Mouse (Mus musculus) yolk sac, embryonic 10.5 days (tissue): ENCODE data around the gene Scamp5.
A peak's percentile ranks its signal among the peaks of the same experiment; 100 is the strongest.

Experiments used
- DNase-seq: peaks from one replicate; pipeline ENCODE4 v3.0.0-alpha.2; 2017; ENCODE audit warnings: low spot score

Gene Scamp5

DNA sequence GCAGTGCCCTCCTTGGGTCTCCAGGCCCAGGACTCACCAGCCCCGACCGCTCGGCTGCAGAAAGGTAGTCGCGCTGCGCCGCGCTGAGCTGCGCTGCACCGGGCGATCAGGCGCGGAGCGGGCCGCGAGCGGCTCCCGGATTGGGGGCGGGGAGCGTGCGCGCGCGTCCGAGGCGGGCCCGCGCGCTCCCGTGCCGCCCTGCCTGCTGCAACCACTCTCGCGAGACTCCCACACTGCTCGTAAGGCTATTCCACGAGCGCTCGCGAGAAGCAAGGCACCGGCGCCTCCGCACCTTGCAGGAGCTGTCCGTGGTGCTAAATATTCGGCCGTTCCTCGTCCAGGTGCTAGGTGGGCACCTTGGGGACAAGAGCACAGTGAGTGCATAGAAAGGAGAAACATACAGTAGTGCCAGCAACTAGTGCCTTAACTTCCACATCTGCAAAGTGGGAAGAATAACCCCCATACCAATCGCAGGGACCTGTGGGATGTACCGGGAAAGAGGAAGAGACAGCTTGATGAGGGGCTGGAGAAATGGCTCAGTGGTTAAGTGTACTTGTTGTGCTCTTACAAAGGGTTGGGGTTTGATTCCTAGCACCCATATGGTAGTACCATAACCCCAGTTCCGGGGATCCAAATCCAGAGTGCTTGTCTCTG is at the start of gene Scamp5:
TSS of gene Scamp5 (minus strand) at position 165 of the 654 bp plus-strand sequence.
- peak; percentile 88 for DNase-seq

DNA sequence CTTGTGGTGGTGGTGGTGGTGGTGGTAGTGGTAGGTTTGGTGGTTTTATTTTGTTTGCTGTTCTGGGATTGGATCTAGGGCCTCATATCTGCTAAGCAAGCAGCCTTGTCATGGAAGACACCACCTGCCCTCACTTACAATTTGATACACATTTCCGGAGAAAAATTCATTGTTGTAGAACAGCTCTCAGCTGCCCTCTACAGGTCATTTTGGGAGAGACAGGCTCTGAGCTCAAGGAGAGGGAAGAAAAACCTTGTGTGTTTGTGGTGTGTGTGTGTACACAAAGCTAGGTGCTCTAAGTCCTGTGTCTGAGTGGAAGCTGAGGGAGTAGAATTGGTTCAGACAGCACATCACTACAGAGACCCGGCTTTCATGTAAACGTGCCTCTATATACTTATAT is 49.3 kb upstream of the Scamp5 start:
- peak; percentile 44 for DNase-seq

DNA sequence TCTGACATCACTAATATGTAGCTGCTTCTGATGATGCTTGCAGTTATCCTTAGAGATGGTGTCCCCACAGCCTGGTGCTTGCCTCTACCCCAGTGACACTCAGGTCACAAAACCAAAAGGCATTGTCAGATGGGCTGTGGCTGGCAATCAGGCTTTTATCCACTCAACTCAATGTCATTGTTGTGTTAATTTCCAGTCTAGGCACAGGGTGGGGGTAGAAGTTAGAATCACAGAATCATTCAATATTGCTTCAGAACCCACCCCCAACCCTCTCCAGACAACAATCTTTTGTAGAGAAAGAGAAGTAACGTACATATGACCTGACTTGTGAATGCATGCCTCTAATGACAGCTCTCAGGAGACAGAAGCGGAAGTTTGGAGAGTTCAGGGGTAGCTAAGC is 42.7 kb upstream of the Scamp5 start:
- DNase-seq = no peak

DNA sequence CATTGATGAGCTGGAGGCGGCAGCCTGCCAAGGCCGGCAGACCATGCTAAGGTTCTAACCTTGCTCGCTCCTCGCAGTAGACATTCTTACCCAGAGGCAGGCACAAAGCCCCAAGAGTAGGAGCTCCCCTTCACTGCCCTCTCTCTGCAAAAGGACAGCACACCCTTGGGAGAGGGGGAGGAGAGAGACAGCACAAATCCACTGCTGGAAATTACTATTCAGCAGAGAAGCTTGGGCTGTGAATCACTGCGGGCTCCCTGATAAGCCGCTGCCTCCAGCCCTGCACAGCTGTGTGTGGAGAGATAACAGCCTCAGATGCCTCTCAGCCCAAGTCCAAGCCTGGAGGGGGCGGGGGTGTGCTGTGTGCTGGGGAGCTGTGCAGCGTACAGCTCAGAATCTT is 37.8 kb upstream of the Scamp5 start:
- DNase-seq = peak; percentile 82

DNA sequence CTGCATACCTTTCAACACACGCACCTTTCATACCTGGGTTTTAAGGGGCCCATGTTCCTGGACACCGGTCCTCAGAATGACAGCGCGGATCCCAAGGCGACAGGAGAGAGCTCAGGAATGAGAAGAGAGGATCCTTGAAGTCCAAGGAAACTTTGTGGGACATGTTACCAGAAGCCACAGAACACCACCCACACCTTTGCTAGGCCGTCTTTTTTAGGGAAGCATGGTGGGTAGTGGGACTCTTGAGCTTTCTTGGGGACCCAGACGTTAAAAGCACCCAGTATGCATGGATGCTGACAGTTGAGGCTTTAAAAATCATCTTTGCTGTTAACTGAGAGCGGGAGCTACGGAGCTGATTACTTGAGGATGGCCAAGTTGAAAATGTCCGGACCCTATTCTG is 37.0 kb upstream of the Scamp5 start:
- DNase-seq = no peak

DNA sequence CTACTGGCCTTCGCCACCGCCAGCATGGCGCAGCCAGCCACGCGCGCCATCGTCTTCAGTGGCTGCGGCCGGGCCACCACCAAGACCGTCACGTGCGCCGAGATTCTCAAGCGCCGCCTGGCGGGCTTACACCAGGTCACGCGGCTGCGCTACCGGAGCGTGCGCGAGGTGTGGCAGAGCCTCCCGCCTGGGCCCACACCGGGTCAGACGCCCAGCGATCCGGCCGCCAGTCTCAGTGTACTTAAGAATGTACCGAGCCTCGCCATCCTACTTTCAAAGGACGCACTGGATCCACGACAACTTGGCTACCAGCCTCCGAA is 36.5 kb upstream of the Scamp5 start:
- peak; percentile 50 for DNase-seq

DNA sequence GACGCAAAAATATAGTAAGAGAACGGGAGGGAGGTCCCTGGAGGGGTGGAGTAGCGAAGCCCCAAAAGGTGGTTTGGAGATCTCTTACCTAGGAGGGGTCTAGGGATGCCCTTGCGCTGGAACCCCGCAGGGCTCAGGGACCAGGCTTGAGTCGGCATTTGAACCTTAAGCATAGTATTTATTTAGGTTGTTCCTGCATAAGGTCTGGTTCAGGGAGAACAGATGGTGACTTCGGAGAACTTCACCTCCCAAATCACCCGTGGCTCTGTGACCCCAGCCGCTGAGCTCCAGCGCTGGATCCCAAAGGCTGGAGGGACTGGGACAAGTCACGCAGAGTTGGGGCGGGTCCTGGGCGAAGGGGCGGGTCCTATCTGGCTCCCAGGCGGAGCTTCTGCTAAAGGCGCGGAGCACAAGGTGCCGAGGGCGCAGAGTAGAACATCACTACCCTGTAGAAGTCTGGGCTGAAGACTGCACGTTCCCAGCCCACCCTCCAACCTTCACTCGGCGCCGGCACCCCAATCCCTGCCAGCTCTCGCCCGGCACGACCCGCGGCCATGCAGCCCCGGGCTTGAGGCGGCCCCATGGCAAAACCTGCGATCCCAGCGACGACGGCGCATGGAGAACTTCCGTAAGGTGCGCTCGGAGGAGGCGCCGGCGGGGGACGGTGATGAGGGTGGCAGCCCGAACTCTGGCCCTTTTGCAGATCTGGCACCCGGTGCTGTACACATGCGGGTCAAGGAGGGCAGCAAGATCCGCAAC is 35.9 kb upstream of the Scamp5 start, which contains the start of gene Rpp25:
TSS of gene Rpp25 (plus strand) at position 405 of the 759 bp plus-strand sequence.
- DNase-seq = peak; percentile 68

DNA sequence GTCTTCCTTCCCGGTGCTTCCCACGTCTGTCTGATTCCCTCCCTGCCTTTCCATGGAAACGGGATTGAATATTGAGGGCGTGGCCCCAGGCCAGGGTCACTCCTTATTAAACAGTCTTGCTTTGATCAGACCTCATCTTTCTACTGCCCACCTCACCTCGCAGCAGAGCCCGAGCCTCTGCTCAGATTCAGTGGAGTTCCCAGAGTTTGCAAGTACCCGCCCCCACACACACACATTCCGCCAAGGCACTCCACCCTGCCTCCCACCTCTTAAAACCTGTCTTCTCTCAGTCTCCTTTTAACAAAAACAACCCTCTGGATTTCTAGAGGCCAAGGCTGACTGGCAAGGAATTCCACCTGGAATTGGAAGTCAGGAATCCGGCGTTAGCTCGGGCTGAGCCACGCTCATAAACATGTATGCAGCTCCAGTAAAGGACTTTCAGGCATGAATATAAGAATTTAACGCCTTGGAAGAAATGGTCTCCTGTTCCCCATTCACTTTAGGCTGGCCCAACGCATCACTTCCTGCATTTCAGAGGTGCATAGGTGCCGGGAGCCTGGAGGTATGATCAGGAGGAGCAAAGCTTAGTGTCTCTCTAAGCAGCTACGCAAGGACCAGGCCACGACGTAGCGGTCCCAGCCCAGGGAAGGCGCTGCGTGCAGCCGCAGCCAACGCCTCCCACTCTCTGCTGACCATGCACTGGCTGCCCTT is 35.2 kb upstream of the Scamp5 start:
- no peak for DNase-seq

DNA sequence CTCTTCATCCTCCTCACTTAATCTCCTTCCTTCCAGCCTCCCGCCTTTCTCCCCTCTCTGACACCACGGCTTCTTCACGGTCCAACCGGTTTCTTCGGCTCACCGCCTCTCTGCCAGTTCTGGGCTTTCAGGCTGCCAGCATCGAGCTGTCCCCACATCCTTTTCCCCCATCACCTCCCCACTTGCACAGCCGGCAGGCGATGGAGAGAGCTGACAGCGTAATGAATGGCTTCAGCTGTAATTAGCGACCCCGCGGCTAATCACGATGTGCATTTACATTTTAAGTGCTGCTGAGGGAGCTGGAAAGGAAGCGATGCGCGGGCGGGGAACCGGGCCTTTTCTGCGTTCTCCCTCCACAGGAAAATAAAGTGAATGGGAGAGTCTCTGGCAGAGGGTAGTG is 34.0 kb upstream of the Scamp5 start:
- DNase-seq = no peak

DNA sequence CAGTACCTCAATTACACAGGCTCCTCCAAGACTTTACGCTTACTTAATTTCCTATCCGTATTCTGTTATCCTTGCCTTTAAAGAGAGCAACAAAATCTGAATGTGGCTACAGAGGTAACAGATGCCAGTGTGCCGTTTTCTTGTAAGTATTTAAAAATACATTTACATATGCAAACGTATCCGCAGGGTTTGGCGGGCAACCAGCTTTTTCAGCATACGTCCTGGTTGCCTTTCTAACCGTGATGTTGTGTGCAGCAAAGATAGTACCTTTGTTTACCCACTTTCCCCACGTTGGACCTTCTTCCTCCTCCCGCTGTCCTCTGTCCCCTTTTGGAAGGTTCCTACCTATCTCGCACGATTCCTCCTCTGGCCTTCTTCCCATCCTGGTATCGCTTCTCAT is 33.6 kb upstream of the Scamp5 start:
- no peak for DNase-seq

DNA sequence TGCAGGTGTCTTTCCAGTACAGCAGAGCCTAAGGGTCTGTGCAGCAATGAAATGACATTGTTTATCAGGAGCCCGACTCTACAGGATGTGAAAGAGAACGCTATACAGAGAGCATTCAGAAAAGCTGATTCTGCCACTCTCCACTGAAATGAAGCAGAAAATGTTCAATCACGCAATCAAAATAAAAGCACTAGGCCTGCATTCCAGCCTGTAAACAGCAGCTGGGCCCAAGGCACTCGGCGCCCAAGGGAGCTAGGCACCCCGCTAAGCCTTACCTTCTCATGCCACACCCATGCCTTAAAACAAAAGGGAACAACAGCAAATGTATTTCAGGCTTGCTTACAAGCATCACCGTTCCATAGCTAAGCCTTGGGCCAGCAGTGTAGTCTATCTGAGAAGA is 30.7 kb upstream of the Scamp5 start:
- DNase-seq = no peak

DNA sequence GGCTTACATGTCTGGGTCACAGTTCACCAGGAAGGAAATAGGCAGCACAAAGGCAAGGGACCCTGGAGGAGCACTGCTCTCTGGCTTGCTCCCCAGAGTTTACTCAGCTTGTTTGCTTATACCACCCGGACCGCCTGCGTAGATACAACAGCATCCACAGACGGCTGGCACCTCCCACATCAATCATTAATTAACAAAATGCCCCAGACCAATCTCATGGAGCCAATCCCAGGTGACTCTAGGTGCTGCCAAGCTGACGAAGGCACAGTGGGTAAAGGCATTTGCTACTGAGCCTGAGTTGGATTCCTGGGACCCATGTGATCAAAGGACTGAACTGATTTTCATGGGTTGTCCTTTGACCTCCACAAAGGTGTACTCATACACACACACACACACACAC is 29.4 kb upstream of the Scamp5 start:
- peak; percentile 44 for DNase-seq

DNA sequence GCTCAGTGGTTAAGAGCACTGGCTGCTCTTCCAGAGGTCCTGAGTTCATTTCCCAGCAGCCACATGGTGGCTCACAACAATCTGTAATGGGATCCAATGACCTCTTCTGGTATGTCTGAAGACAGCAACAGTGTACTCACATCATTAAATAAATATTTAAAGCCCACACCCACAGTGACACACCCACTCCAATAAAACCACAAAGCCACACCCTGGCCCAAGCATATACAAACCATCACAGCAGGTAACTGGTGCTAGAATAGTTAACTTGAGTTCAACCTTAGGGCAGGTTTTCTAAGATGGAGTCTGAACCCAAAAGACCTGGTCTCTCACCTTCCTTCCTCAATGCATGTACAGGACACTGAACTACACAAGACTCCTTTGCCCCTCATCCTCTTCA is 27.1 kb upstream of the Scamp5 start:
- no peak for DNase-seq

DNA sequence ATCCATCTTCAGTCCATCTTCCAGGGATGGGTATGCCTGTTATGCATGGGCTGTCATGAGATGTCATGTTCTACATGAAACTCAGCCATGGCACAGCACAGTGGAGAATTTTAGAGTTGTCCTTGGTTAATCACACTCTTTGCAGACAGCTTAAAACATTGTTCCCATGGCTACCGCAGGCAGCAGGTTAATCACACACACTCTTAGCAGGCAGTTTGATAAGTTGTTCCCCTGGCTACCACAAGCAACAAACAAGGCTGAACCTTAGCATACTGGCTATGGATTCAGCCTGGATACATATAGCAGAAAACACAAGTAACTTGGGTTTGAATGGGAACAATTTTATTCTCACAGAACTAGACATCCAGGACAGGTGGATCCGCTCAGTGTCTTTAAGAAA is 25.7 kb upstream of the Scamp5 start:
- no peak for DNase-seq

DNA sequence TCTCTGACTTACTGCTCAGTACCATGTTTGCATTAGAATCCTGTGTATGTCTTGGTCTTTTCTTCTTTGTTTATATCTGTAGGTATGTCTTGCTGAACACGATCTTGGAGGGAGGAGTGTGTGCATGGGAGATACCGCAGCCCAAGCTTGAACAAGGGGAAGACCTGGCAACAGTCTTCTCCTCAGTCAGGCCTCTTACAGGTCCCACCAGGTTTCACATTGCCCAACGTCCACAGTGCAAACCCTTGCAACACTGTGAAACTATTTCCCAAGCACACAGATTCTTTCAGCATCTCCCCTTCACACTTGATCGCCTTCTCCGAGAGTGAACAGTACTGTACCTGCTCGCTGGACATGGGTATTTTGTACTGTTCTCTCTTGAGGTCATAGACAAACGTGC is 19.9 kb upstream of the Scamp5 start:
- DNase-seq = no peak

DNA sequence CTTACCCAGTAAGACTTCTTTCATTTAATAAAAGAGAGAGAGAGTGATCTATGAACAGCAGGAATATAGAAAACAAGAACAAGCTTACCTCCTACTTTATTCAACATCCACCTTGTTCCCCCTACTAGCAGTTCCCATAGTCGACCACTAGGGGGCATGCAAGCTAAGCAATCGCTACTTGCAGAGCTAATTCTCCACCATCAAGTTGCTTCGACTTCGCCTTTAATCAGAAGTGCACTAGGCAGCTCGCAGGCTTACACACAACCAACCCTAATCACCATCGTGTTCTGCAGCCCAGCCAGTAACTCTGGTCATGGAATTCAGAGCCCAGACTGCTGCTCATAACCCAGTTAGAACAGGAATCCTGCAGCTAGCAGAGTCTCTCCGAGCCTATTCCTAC is 17.9 kb upstream of the Scamp5 start:
- peak; percentile 71 for DNase-seq

DNA sequence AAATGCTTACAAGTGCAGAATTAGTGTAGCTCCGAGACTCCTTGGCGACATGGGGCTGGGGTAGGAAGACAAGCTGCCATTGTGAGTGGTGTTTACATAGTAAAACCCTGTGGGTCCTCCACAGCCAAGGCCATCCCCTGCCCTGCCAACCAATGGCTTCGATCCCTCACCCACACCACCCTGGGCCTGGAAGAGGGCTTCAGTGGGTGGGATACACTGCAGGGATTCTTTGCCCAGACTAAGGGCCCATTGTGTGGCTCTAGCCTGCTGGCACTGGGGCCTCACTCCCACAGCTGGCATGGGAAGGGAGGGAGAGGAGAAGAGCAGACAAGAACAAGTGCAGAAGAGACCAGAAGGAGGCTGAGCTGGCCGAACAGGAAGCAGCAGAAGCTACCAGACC is 1.1 kb upstream of the Scamp5 start:
- DNase-seq = no peak

DNA sequence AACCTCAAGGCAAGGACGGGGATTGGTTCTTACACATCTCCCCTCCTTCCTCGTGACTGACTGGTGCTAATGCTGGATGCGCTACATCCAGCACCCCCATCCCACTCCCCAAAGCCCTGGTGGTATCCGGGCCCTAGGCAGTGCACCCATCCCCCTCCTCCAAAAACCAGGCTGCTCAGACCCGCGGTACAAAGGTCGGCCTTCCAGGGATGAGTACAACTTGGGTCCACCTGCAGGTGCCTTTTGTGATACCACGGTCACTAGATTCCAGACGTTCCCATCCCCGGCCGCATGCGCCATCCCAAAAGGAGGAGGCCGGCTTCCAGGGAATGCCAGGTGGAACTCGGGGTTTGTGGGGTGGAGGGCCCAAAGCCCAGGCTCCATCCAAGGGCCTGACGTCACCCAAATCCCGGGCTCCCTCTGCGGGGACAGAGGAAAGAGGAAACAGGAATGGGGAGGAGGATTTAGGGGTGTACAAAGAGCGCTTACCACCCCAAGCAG is 539 bp downstream of the Scamp5 start:
- peak; percentile 61 for DNase-seq

DNA sequence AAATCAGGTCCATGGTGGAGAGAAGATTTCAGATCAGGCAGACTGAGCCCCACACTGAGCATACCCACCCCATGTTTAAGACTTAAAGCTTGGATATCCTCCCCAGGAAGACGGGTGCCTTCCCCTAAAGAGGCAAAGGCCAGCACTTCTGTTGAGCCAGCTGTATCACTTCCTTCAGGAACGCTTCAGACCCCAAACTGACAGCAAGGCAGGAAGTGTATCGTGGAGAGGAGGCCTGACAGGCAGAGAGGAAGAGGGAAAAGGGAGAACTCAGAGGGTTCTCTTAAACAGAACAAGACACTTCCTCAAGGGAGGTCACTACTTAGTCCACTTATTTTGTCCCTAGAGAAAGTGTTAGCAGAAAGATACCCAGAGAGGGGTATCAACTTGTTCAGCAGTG is 1.8 kb downstream of the Scamp5 start:
- no peak for DNase-seq

DNA sequence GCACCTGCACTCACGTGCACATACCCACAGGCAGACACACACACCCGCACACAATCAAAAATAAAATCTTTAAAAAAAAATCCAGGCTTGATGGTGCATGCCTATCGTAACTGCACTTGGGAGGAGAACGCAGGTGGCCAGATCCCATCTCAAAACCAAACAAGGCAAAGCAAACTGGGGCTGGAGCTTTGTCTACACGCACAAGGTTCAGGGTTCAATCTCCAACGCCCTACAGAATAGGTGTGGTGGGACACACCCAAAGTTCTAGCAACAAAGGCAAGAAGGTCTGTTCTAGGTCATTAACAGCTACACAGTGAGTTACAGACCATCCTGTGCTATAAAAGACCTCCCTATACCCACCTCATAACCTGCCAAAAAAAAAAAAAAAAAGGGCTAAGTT is 5.0 kb downstream of the Scamp5 start:
- DNase-seq = peak; percentile 46

DNA sequence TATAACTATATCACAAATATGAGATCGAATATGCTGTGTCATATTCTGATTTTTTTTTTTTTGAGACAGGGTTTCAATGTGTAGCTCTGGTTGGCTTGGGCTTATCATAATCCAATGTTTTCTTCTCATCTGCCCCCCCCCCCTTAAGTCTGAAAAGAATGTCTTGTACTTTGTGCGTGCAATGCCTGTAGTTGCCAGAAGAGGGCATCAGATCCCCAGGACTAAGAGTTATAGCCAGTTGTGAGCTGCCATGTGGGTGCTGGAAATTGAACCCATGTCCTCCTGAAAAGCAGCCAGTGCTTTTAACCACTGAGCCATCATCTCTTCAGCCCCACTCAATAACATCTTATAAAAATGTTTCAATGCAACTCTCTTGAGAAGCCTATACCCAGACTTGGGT is 8.2 kb downstream of the Scamp5 start:
- DNase-seq = no peak

DNA sequence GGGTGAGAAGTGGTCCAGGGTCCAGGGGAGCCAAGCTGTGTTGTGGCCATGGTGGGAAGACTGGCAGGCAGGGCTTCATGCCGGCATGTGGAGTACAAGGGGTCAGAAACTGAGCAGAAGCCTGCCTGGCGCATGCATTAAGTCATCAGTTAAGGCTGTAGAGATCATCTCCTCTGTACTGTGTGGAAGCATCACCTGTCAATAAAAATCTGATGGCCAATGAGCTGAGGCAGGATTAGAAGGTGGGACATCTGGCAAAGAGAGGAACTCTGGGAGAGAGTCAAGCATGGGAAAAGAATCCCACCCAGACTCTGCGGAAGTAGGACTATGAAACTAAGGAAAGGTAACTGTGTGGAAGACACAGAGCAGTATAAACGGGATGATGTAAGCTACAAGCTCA is 14.3 kb downstream of the Scamp5 start:
- DNase-seq = no peak
